Mouse (Mus musculus): Measurements from ENCODE around the gene Daam2.
"Not testable (repeated sequence)": the region's sequence is repeated elsewhere in the genome, so short reads cannot be mapped to it uniquely, and the experiment has no call there.

Daam2 gene

GRCm38 (mm10) chr17:49481876-49482275, 82.3 kb downstream of the Daam2 start:
- no peak for DNase-seq (ENCODE audit: extremely low spot score, low spot score)

GRCm38 (mm10) chr17:49477370-49477769, 86.8 kb downstream of the Daam2 start:
- no peak for DNase-seq (ENCODE audit: extremely low spot score, low spot score)

GRCm38 (mm10) chr17:49475174-49475573, 89.0 kb downstream of the Daam2 start:
- no peak for DNase-seq (ENCODE audit: extremely low spot score, low spot score)

- DNase-seq (ENCODE audit: extremely low spot score, low spot score) = no peak
These were observed 90.1 kb downstream of the Daam2 start for GRCm38 (mm10) chr17:49474051-49474450.

- DNase-seq (ENCODE audit: extremely low spot score, low spot score) = no peak
These were observed 91.5 kb downstream of the Daam2 start for GRCm38 (mm10) chr17:49472626-49473025.

GRCm38 (mm10) chr17:49468223-49468622, 95.9 kb downstream of the Daam2 start:
- DNase-seq (ENCODE audit: extremely low spot score, low spot score) = peak; percentile 75

DNA sequence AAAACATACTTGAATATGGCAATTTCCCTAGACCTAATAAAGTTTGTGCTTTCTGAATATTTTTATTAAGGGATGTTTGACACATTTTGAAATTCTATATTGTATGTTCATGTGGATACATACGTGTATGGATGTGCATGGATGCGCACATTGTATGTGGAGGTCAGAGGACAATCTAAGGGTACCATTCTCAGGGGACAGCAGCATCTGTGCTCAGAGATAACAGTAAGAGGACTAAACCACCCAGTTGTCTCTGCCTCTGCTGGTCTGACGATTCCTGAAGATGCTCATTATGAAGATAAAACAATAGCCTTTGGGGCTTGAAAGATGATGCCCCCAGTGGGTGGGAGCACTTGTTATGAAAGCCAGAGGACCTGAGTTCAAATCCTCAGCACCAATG, 99.3 kb downstream of the Daam2 start:
- no peak for DNase-seq (ENCODE audit: extremely low spot score, low spot score)

GRCm38 (mm10) chr17:49458386-49458785, 105.8 kb downstream of the Daam2 start:
- DNase-seq (ENCODE audit: extremely low spot score, low spot score) = no peak

GRCm38 (mm10) chr17:49457833-49458232, 106.3 kb downstream of the Daam2 start:
- no peak for DNase-seq (ENCODE audit: extremely low spot score, low spot score)

- no peak for DNase-seq (ENCODE audit: extremely low spot score, low spot score)
These were observed 107.8 kb downstream of the Daam2 start for GRCm38 (mm10) chr17:49456334-49456733.

DNA sequence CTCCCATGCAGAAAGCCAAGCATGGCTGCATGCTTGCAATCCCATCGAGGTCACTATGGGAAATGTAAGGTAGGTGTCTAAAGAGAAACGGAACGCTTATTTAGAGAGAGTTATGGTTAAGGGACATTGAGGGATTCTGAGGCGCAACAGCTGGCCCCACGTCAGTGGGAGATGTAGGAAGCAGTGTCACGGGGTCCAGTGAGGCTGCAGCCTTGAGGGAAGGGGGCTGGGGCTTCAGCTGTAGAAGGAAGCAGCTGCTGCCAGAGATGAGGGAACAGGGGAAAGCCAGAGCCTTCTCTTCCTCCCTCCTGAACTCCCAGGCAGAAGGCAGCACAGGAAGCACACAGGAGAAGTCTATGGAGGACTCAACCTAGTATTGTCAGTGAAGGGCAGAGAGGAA, 113.2 kb downstream of the Daam2 start:
- no peak for DNase-seq (ENCODE audit: extremely low spot score, low spot score)

- DNase-seq (ENCODE audit: extremely low spot score, low spot score) = no peak
These were observed 114.9 kb downstream of the Daam2 start for GRCm38 (mm10) chr17:49449230-49449608.

DNA sequence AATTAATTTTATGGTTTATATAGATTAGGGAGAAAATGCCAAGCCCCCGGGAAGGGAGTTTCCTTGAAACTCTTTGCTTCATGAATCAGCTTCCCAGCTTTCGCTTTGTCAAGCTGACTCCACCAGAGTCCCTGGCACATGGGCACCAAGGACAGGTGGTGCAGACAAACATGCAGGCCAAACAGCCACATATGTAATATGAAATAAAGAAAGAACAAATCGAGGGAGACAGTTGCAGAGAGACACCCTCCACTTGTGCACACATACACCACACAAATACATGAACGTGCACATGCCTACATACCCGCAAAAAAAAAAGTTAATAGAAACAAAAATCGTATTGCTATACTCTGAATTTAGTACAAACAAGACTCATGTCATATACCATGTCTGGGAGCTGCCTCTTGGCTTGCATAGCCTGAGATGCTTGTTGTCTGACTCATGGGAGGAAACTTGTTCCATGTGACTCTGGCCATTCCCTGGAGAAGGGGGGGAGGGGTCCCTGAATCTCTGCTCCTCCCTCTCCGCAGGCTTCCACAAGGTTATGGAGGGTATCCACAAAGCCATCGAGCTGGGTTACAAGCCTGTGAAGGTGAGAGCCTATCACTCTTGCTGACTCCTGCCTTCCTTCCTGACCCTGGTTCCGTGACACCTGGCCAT, 115.4 kb downstream of the Daam2 start:
- DNase-seq (ENCODE audit: extremely low spot score, low spot score) = no peak

DNA sequence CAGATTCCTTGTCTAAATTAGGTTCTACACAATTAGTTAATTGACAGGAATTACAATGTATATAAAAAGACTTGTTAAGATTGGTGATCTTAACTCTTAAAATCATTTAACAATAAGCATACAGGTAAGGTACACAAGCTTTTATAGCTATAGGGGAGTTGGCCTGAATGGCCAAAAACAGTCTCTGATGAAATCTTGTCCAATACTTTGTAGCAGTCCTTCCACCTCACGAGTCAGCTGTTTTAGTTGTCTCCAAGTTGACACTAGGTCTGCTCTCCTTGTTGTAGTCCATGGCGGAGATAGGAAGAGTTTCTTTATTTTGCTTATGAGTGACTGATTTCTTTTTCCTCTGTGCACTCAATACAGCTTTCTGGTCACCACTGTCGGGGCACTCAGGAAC, 121.3 kb downstream of the Daam2 start:
- DNase-seq (ENCODE audit: extremely low spot score, low spot score) = not testable (repeated sequence)

DNA sequence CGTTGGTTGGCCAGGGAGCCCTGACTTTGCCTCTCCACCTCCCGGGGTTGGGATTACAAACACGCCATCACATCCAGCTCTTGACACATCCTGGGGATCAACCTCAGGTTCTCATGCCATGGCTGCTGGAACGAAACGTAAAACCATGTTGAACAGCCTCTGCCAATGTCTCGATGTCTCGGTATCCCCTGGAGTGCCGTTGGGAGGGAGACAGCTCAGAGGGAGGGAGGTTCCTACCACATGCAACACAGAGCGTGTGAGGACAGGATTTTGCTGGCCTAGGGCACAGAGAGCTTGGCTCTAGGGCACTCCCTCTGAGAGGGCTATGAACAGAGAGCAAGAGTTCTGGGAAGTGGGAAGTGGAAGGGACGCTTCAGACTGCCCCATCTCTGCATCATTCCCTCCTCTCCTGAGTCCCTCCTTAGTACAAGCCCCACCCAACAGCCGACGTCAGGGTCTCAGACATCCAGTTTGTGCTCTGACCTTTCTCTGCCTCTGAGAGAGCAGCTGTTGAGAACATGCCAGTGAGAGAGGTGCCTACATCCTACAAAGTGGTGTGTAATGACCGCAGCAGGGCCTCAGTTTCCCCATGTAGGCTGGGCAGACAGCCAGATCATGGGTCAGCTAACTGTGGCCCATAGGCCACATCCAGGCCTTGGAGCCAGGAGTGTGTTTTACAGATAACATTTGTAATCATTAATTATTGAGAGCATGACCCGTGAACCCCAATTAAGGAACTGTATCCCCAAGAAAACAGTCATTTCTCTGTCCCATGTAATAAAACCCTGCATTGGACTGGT, 123.6 kb downstream of the Daam2 start:
- DNase-seq (ENCODE audit: extremely low spot score, low spot score) = no peak

DNA sequence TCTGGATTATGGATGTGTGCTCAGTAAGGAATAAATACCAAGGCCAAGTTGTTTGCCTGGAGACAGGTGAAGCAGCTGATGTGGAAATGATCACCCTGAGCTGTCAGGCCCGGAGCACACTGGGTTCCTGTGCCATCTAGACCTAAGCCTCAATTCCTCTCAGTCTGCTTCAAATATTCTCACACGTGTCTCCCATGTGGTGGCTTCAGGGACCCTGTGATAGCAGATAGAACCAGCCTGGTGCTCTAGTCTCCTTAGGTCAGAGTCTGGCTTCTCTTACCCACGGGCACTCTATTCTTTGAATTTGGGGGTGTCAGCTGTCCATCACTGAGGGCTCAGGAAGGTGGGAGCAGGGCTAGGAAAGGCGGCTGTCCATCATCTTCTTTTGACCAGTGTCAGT, 124.4 kb downstream of the Daam2 start:
- DNase-seq (ENCODE audit: extremely low spot score, low spot score) = no peak

DNA sequence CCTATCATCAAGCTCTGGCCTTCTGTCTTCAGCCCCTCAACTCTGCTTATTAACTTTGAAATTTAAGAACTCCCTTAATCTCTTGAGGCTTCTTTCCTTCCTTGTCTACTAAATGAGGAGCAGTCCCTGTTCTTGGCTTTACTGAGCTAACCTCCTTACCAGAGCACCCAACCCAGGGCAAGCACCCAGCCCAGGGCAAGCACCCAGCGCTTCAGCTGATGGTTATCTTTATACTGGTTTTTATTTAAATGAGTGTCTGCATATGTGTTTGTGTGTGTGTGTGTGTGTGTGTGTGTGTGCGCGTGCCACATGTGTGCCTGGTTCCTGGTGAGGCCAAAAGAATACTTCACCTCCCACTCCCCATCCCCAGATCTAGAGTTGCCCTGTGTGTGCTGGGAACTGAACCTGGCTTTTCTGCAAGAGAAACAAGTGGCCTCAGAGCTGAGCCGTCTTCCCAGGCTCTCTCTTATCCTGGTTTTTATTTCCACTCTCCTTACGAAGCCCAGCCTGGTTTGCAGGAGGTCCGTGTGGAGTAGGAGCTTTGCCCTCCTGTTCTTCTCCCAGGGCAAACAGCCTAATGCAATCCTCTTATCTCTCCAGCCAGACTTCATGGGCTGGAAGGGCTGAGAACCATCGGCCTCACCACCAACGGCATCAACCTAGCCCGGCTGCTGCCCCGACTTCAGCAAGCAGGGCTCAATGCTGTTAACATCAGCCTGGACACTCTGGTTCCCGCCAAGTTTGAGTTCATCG, 125.1 kb downstream of the Daam2 start:
- no peak for DNase-seq (ENCODE audit: extremely low spot score, low spot score)

DNA sequence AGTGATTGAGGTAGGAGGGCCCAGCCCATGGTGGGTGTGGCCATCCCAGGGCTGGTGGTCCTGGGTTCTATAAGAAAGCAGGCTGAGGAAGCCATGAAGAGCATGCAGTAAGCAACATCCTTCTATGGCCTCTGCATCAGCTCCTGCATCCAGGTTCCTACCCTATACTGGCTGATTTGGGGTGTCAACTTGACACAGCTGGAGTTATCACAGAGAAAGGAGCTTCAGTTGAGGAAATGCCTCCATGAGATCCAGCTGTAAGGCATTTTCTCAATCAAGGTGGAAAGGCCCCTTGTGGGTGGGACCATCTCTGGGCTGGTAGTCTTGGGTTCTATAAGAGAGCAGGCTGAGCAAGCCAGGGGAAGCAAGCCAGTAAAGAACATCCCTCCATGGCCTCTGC, 126.8 kb downstream of the Daam2 start:
- DNase-seq (ENCODE audit: extremely low spot score, low spot score) = not testable (repeated sequence)

DNA sequence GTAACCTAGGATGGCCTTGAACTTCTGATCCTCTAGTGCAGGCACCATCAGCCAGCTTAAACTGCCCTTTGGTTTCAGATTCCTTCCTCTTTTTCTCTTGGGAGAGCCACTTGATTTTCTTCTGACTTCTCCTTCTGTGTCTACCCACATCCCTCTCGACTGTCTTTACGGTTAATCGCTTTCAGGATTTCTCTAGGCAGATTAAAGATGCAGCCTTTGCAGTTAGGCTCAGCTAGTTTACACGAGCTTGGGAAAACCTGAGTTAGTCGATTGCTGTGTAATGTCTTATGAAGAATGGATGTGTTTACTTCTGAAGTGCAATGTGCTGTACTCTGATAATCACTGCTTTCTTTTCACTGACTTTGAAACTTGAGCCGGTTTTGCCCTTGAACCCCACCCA, 127.5 kb downstream of the Daam2 start:
- no peak for DNase-seq (ENCODE audit: extremely low spot score, low spot score)

- DNase-seq (ENCODE audit: extremely low spot score, low spot score) = no peak
These were observed 129.1 kb downstream of the Daam2 start for GRCm38 (mm10) chr17:49435081-49435480.

DNA sequence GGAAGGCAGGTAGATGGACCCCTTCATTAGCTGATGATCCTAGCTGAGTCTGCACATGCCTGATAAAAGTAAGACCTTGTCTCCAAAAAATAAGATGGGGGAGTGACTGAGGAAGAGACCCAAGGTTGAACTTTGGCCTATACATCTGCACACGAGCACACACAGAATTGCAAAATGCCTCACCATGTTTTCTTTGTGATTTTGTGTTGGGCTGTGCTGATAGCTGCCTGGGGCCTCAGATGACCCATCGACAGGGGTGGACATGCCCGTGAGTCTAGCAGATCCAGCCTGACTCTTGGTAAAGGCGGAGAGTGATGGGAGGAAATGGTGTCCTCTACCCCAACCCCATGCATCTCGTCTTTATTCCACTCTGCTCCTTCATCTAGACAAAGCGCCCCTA, 129.9 kb downstream of the Daam2 start:
- DNase-seq (ENCODE audit: extremely low spot score, low spot score) = no peak

GRCm38 (mm10) chr17:49433071-49433470, 131.1 kb downstream of the Daam2 start:
- DNase-seq (ENCODE audit: extremely low spot score, low spot score) = no peak

Measured in neural tube, embryonic 10.5 days (tissue).